Mouse (Mus musculus) C2C12 (cell line): ENCODE measurements around the gene Il9r.

Experiments used
- CTCF ChIP-seq: IDR thresholded peaks from one replicate; pipeline ENCODE4 v1.5.1; 2011; ENCODE audit not compliant: control insufficient read depth, insufficient read depth, insufficient read length
- MYOG ChIP-seq: IDR thresholded peaks from one replicate; pipeline ENCODE4 v1.6.1; 2011; ENCODE audit not compliant: control insufficient read depth, insufficient read length; ENCODE audit errors: extremely low read depth
- USF1 ChIP-seq: IDR thresholded peaks from one replicate; pipeline ENCODE4 v1.6.1; 2011; ENCODE audit warnings: low read depth, mild to moderate bottlenecking, control low read depth, moderate library complexity

GRCm38 (mm10) chr11:32201922-32202685 is 2.0 kb upstream of the Il9r start:
- TF ChIP-seq CTCF: no peak
- TF ChIP-seq MYOG: no peak
- no peak for TF ChIP-seq USF1
